Mouse (Mus musculus) embryo, embryonic 9.5 days (tissue): ENCODE data around the gene Atf3.

Experiments used
- DNase-seq: peaks from one replicate; pipeline ENCODE4 v3.0.0-alpha.2; 2017; ENCODE audit errors: extremely low spot score

The Atf3 gene

DNA sequence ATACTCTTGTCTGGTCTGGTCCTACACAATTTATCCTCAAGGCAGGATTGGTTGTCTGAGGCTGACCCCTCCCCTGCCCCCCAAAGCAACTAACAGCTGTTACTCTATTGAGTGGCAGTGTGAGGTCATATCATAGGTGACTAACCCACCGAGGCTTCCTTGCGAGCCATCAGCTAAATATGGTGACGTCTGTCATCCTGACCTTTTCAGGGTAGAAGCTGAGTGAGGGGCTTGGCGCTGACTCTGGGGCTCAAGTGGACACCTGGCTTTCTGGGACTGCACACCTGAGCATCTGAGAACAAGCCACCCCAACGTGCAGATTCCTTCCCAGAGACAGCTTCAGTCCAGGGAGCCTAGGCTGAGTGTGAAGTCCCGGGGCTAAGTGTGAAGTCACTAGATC lies at the start of gene Atf3:
Gene Atf3 (minus strand): TSS at position 101 of the 400 bp plus-strand sequence.
- DNase-seq = no peak

DNA sequence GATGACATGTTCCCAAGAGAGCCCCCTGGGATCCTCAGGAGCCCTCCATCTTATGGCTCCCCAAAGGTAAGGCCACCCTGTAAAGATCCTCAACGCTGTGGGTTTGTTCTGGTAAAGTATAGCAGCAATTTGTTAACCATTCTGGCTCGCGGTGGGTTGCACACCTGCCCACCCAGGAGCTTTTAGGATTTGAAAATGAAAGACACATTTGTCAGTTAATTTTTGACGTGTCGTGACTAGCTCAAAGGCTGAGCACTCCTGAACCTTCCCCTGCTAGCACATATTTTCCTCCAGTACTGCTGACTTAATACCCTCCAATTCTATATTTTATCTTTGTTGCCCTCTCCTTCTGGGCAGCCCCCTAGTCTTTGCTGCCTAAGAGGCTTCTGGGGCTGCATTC lies 49.3 kb upstream of the Atf3 start:
- DNase-seq = no peak

GRCm38 (mm10) chr1:191263471-191263870 lies 45.6 kb upstream of the Atf3 start:
- DNase-seq = no peak

DNA sequence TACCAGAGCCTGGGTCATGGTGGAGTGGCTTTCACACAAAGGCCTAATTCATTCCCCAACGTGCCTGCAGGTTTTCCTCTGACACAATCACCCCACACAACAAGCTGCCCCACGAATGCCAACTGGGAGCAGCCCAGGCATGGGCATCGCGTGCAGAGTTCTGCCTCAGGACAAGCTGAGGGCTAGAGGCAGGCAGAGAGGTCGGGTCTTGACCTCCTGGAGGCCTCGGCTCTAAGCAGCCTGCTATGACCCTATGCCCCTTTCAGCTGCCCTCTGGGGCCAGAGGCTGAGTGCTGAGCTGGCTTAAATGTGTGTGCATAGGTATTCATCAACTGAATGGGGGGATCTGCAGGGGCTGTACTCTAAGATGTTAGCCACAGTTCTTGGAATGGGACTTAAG lies 44.0 kb upstream of the Atf3 start:
- peak; percentile 67 for DNase-seq

- DNase-seq = no peak
Measured at GRCm38 (mm10) chr1:191259661-191260060, 41.8 kb upstream of the Atf3 start.

DNA sequence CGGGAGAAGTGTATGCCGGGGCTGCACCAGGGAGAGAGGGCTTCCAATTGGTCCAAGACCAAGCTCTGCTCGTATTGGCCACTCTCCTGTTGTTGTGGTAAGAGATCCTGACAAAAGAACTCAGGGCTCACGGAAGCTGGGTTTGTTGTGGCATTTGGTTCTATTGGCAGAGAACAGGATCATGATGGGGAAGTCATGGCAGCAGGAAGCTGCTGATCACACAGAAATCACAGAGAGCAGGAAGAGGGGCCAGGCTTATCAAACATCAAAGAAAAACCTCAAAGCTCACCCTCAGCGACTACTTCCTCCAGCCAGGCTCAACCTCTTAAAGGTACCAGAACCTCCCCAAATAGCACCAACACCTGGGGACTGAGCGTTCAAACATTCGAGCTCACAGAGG lies 41.3 kb upstream of the Atf3 start:
- no peak for DNase-seq

DNA sequence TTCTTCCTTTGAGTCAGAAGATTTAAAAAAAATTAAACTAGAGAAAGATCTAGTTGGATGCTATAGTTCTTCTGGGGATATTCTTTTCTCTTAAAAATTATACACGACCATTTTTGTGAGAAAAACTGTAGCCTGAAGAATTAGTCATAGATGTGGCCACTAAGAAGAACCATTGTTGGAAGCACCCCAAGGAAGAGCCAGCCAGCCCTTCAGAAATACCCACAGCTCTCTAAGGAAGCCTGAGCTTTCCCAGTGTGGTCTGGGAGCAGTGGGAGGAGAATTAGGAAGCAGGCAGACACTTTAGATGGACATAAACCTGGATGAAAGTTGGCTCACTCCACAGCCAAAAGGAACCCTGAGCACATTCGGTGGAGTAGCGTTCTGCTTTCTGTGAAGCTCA lies 40.7 kb upstream of the Atf3 start:
- DNase-seq = no peak

DNA sequence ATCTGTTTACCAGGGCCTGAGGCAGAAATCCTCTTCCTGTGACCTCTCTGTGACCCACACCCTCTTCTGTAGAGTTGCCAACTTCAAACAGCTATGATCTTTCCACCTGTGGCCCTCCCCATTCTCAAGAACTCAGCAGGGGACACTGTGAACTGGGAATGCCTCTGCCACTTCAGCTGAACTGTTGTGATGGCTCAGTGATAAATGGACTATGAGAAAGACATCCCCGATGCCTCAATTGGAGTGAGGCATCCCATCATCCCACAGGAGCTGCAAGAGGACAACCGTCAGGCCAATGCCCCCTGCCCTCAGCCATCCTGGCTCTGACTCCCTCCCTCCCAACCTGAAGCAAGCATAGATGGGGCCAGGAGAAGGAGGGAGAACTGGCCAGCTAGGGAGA lies 40.1 kb upstream of the Atf3 start:
- no peak for DNase-seq

DNA sequence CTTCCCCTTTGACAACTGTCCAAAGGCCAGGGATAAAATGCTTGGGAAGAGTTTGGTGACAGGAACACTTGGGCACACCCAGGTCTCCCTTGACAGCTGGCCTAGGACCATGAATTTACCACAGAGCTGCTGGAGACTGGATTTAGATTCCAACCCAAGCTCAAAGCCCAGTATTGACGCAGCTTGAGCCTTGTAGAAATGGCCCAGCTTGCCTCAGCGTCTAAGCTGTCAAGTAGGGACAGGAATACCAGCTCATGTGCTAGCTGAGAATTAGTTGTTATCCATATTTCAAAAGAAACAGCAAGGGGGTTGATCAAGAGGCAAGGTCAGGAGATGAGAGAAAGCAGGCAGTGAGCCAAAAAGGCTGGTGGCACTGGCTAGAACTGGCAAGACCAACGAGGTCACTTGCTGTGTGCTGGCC lies 39.5 kb upstream of the Atf3 start:
- DNase-seq = no peak

GRCm38 (mm10) chr1:191256566-191257350 lies 38.9 kb upstream of the Atf3 start:
- DNase-seq = no peak

DNA sequence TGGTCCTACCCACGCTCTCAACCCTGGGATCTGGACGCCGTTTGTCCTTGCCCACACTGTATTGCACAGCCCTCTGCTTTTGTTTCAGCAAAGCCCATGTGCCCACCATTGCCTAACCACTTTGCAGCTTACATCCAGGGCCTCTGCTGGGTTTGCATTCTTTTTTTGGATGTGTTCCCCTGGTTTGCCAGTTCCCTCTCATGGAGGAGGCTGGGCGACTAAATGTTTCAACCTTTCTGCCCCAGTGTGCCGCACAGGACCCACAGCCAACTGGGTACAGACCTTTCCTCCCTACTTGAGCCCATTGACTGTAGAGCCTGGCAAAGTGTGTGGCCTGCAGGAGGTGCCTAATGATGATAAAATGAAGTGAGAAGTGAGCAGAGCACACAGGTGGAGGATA lies 38.3 kb upstream of the Atf3 start:
- DNase-seq = no peak

DNA sequence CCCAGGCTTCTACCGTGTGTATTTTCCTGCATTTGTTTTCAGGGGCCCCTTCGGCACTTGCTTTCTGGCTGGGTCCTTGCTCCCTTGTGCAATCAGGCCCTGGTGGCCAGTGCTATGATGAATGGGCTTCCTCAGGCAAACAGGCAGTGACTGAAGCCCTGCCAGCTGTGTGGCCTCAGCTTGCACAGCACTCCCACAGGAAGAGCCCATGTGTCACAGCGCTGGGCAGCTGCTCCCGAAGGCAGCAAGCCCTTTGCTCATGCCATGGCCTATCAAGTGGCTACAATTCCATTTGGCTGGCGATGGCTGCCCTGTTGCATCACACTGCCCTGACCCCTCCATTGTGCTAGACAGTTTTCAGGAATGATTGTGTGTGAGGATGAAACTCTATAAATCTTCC lies 36.6 kb upstream of the Atf3 start:
- DNase-seq = no peak

- DNase-seq = no peak
Measured at GRCm38 (mm10) chr1:191253636-191254035, 35.8 kb upstream of the Atf3 start.

GRCm38 (mm10) chr1:191249975-191250374 lies 32.1 kb upstream of the Atf3 start:
- no peak for DNase-seq

DNA sequence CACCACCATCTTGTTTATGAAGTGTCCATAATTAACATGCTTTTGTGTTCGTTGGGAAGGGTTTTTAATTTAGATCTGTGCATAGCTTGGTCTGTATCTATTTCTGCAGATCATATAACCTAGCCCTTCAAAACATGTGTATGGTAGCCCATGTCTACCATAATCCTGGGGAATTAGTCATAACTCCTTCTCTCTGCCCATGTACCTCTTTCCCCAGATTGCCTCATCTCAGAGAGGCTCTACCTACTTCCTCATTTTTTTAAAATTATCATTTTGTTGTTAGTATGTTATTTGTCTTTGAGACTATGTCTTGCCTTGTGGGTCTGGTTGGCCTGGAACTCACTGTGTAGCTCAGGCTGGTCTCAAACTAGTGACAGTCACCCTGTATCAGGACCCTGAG lies 30.6 kb upstream of the Atf3 start:
- no peak for DNase-seq

DNA sequence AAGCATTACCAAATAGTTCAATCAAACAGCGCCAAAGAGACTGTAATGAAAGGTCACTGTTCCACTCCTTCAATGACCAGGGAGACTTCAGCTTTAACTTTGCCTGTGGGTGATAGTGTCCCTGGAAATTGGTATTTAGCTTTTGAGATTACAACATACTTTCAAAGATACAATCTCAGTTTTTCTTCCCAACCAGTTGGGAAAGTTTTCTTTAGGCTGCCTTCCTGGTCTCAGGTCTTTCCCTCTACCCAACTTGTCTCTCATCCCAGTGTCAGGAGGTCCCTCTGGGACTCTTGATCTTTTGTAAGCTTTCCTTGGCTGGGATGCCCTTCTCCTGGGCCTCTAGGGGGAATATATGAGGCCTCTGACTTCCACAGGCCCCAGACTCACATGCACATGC lies 29.7 kb upstream of the Atf3 start:
- no peak for DNase-seq

- no peak for DNase-seq
Measured at GRCm38 (mm10) chr1:191243855-191244254, 26.0 kb upstream of the Atf3 start.

GRCm38 (mm10) chr1:191242065-191242698 lies 24.3 kb upstream of the Atf3 start:
- no peak for DNase-seq

DNA sequence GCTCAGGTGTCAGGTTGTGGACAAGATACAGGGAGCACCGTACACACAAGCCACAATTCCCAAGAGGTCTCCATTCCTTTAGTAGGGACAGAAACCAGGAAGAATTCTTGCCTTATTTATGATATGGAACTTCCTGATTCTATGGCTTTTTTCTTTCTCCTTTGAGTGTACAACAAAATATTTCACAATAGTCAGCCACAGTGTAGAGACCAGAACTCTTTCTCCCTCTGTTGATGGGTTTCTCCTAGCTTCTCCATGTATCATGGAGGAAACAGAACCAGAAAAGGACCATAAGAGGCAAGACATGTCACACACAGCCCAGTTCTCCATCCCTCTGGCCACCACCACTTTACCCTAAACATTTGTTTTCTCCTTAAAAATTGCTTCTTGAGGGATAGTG lies 23.7 kb upstream of the Atf3 start:
- DNase-seq = no peak

GRCm38 (mm10) chr1:191239602-191240001 lies 21.8 kb upstream of the Atf3 start:
- DNase-seq = no peak

GRCm38 (mm10) chr1:191235788-191236542 lies 18.1 kb upstream of the Atf3 start:
- no peak for DNase-seq

- DNase-seq = no peak
Measured at GRCm38 (mm10) chr1:191234837-191235236, 17.0 kb upstream of the Atf3 start.
